Mouse (Mus musculus): Measurements from ENCODE around the gene Gm49601.

DNA sequence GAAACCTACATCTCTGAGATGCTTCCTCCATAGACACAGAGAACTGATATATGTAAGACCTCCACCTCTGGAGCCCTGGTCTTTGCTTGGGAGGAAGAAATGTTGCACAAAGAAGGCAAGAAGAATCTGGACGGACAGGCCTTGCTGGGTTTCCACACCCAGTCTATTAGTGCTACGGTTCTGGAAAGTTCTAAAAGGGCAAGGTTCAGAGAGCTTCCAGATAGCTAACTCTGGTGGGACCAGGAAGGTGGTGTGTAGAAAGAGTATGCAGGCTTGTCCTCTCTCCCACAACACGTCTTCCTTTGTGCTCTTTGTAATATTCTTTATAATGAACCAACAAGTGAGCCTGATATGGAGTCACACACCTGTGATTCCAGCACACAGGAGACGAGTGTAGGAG is 32.4 kb upstream of the Gm49601 start:
- TF ChIP-seq CTCF (IDR thresholded peaks at IDR 0.05; ENCODE audit: low read depth) (no peak), EP300 (IDR thresholded peaks at IDR 0.05; ENCODE audit: low read depth) (no peak)

All from liver, postnatal 0 days (tissue).